Mouse (Mus musculus) CD4-positive helper T cell, adult 2 months (primary cell): ENCODE measurements around the gene Gm11361.

Experiments used
- DNase-seq: peaks from one replicate; pipeline ENCODE4 v3.0.0-alpha.2; 2012; ENCODE audit warnings: low read depth, missing footprints, low spot score

Gm11361 gene

DNA sequence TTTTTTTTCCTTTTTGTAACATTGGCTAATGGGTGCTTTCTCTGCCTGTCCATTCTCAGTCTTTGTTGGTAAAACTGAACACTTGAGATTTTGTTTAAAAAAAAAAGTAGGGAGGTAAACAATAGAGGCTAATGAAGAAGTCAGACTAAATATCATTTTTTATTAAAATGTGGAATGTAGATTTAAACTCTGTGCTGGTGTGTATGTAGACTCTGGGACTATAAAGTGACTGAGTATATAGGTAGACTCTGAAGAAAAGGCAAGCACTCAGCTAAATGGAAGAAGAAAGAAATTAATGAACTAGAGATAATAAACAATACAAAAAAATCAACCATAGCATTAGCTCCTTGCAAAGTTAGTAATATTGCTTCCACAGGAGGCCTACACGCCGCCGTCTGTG is at the start of gene Gm11361:
TSS of gene Gm11361 (plus strand) at position 301 of the 400 bp plus-strand sequence.
- no peak for DNase-seq

GRCm38 (mm10) chr13:28264399-28264798 is 7.1 kb downstream of the Gm11361 start:
- DNase-seq, result no peak

- no peak for DNase-seq
These were observed 30.0 kb downstream of the Gm11361 start for GRCm38 (mm10) chr13:28287368-28287767.

- no peak for DNase-seq
These were observed 36.9 kb downstream of the Gm11361 start for GRCm38 (mm10) chr13:28294272-28294671.

DNA sequence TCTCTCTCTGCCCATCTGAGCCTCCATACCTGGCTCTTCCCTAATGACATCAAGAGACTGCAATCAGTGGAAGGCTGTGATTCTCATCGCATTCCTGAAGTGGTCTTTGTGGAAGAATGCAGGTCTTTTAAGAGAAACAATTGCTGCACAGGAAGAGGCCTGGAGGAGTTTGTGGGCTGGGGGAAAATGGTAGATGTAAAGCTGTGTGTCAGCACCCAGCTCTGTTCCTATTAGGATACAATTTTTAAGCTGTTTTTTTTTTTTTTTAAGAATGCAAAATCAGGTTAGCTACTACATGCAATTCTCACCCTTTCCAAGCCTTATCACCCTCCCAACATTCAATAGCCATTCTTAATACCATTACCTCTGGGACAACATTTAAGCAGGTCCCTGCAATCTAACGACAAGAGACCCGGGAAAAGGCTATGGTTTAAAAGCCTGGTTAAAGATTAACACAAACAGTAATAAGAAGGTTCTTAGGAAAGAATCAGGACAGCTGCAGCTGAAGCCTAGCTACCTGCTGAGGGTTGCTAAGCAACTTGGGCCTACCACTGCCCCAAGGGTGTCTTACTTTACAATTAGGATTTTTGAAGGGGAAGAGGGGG is 37.5 kb downstream of the Gm11361 start:
- no peak for DNase-seq

- no peak for DNase-seq
These were observed 38.2 kb downstream of the Gm11361 start for GRCm38 (mm10) chr13:28295492-28295891.

GRCm38 (mm10) chr13:28297098-28297497 is 39.8 kb downstream of the Gm11361 start:
- DNase-seq, result no peak

GRCm38 (mm10) chr13:28297577-28297976 is 40.2 kb downstream of the Gm11361 start:
- DNase-seq, result no peak
